Mouse (Mus musculus): ENCODE results near the gene Cntn5. TPM values are rescaled to one million over a fixed set of nuclear protein-coding genes. Genes with fewer than 3 reads are reported as not detected.
"Not testable (repeated sequence)": the region's sequence is repeated elsewhere in the genome, so short reads cannot be mapped to it uniquely, and the experiment has no call there.

The Cntn5 gene
- total RNA-seq, 2 experiments from 2014 or later, result 20.8 to 21.4 TPM

DNA sequence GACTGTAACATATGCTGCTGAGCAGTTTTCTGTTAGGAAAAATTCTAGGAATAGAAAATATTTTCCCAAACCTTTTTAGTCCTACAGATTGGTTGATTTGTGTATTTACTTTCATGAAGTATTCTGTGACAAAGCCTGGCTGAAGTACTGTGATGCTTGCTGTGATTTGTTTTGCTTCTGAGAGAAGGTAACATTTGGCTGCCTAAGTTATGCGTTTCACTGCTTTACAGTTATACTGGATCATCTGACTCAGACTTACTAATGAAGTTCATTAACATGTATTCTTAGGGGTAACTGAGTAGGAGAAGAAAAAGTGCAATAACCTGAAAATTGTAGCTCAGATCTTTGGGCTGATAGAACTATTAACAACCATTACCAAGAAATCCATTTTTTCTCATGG, 245.1 kb downstream of the Cntn5 start:
- intact Hi-C loops (cut with DNase I), result no loop called here
- DNase-seq (ENCODE audit: low spot score in 2 of 2), result no peak

GRCm38 (mm10) chr9:10658086-10658485, 246.5 kb downstream of the Cntn5 start:
- intact Hi-C loops (cut with DNase I), result no loop called here
- no peak for DNase-seq (ENCODE audit: low spot score in 2 of 2)

DNA sequence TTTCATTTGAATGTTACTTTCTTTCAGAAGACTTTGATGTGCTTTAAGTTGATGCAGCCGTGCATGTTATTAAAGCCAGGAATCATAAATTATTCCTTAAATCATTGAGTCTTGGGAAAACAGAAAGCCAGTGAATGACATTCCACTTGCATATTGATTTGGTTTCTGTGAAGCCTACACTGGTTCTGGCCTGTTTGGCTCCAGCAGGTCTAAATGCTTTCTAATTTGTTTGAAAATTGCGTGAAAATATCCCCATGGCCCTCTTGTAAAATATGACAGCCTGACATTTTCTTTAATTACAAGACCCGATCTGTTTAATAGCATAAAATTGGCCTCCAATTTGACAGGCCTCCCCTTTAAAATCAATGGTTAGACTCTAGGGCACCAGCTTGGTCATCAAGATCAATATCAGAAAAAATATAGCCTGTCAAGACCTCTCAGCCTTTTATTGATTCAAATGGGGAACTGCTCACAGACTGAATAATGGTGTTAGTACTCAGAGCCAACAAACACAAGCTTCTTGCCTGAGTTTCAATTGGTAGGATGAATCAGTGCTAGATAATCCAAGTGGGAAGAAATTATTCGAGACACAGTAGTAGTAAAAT, 247.3 kb downstream of the Cntn5 start:
- intact Hi-C loops (cut with DNase I), result no loop called here
- DNase-seq (ENCODE audit: low spot score in 2 of 2), result no peak

DNA sequence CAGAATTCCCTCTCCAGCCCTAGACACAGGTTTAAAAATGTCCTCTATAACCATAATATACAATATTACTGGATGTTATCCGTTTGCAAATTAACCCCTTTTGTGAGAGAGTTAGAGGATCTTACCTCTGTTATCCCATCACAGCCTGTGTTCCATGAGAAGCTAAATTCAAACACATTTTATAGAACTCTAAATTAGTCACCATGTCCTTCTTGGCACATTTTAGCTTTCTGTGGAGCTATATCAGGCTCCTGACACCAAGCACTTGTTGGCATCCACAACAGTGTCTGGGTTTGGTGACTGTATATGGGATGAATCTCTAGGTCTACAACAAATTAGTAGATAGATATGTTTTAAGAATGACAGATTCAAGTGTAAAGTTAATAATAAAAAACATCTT, 253.9 kb downstream of the Cntn5 start:
- peak in 1 of 2 experiments; percentile 64 for DNase-seq (ENCODE audit: low spot score in 2 of 2)
- intact Hi-C loops (cut with DNase I), result no loop called here

DNA sequence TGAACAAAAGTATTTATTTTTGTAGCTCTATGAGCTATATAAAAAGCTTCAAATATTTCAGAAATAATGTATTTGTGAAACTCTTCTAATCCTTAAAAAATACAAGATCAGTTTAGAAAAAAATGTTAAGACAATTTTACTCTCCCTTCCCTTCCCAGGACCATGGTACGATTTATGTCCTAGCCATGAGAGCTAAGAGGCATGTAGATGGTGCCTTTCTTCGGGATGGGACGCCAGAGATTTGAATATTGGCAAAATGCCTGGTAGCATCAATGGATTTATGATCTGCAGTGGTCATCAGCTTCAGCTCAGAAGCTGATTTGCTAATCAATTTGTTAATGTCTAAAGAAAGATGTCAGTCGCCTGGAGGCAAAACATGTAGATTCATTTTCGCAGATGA, 258.6 kb downstream of the Cntn5 start:
- intact Hi-C loops (cut with DNase I), result no loop called here
- no peak for DNase-seq (ENCODE audit: low spot score in 2 of 2)

GRCm38 (mm10) chr9:10645045-10645830, 259.3 kb downstream of the Cntn5 start:
- no peak for DNase-seq (ENCODE audit: low spot score in 2 of 2)
- intact Hi-C loops (cut with DNase I), result no loop called here

GRCm38 (mm10) chr9:10618036-10618435, 286.5 kb downstream of the Cntn5 start:
- intact Hi-C loops (cut with DNase I), result no loop called here
- peak in 1 of 2 experiments; percentile 12 for DNase-seq (ENCODE audit: low spot score in 2 of 2)

- no peak for DNase-seq (ENCODE audit: low spot score in 2 of 2)
Observed at GRCm38 (mm10) chr9:10575346-10576241, 329.0 kb downstream of the Cntn5 start.

GRCm38 (mm10) chr9:10569830-10570229, 334.7 kb downstream of the Cntn5 start:
- no peak for DNase-seq (ENCODE audit: low spot score in 2 of 2)
- intact Hi-C loops (cut with DNase I), result no loop called here

More at GRCm38 (mm10) chr9:10575346-10576241, 329.0 kb downstream of the Cntn5 start:
- intact Hi-C loops (cut with DNase I), result no loop called here

DNA sequence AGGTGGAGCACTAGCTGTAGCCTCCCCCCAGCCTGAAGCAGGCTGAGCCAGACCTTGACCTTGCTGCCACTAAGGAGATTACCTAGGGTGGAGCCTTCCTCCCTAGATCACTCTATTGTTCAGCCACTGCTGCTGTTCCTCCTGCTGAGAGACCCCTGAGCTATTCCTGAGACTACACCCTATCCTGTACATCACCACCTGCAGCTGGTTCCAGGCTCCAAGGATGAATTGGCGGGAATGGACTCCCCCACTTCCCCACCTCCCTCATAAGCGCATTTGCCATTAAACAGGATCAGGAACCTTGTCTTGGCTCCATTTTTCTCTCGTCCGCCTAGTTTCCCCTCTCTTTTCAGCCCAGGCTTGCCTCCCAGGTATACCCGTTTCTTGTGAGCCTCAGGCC, 363.7 kb downstream of the Cntn5 start:
- DNase-seq (ENCODE audit: low spot score in 2 of 2); intact Hi-C loops (cut with DNase I): not testable (repeated sequence)

DNA sequence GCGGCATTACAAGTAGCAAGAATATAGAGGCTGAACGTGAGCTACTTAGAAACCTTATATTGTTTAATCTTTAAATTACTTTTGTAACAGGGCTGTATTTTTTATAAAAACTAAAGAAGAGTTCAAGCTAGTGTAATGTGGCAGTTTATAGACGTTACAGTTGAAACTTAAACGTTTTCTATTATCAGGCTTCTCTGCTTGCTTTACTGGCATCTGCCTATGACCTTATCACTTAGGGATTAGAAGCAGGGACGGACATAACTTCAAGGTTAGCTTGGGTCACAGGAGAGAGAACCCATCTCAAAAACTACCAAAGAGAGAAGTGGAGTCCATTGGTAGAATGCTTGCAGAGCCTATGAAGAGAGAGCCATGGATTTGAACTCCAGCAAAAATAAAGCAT, 372.3 kb downstream of the Cntn5 start:
- no peak for DNase-seq (ENCODE audit: low spot score in 2 of 2)
- intact Hi-C loops (cut with DNase I), result no loop called here

- no peak for DNase-seq (ENCODE audit: low spot score in 2 of 2)
- intact Hi-C loops (cut with DNase I), result no loop called here
Observed at GRCm38 (mm10) chr9:10531087-10531486, 373.5 kb downstream of the Cntn5 start.

- intact Hi-C loops (cut with DNase I), result no loop called here
Observed at GRCm38 (mm10) chr9:10529528-10529927, 375.0 kb downstream of the Cntn5 start.

DNA sequence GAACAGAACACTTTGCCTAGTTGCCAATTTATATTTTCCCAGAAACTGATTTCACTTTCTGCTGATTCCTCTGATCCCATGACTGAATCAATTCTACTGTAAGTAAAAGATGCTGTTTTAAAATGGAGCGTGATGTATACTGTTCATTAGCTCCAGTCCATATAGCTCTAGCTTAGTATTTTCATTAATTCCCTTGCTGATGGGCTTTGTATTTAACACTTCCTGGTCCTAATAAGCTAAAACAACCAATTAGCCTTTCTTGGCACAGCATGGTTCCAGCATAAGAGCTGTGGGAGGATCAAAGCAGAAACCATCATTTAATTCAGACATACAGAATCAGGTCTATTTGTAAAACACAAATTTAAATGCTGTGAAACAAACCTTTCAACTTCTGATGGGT, 375.5 kb downstream of the Cntn5 start:
- intact Hi-C loops (cut with DNase I), result no loop called here
- no peak for DNase-seq (ENCODE audit: low spot score in 2 of 2)

More at GRCm38 (mm10) chr9:10529528-10529927, 375.0 kb downstream of the Cntn5 start:
- DNase-seq (ENCODE audit: low spot score in 2 of 2), result no peak

GRCm38 (mm10) chr9:10528692-10529091, 375.9 kb downstream of the Cntn5 start:
- no peak for DNase-seq (ENCODE audit: low spot score in 2 of 2)
- intact Hi-C loops (cut with DNase I), result no loop called here

DNA sequence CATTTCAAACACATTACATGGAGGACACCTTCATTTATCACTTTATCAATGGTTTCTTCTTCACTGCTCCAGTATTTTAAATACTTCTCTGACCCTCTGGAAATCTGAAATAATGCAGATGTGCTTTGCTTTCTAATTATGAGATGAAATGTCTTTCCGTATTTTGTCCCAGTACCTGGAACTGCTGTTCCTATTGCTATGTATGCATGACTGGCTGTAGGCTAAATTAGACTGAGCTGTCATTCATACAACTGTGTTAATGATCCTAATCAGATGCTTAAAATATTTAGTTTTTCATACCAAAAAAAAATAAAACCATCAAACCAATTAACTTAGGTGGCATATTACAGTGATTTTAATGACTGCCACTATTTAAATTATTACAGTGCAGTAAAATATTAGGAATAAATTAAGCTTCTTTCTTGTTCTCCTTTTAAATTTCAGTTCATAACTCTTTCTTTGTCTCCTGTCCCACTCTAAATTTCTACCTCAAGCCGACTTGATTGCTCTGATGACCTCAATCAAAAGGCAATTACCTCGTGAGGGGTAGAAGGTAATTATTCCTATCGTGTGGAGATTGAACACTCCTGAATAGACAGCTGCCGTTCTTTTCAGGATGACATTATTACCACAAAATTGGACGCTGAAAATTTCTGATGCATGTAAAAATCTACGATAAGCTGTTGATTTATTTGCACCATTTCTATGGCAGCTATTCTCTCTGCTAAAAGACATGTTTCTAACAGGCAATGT, 378.5 kb downstream of the Cntn5 start:
- intact Hi-C loops (cut with DNase I), result no loop called here
- no peak for DNase-seq (ENCODE audit: low spot score in 2 of 2)

DNA sequence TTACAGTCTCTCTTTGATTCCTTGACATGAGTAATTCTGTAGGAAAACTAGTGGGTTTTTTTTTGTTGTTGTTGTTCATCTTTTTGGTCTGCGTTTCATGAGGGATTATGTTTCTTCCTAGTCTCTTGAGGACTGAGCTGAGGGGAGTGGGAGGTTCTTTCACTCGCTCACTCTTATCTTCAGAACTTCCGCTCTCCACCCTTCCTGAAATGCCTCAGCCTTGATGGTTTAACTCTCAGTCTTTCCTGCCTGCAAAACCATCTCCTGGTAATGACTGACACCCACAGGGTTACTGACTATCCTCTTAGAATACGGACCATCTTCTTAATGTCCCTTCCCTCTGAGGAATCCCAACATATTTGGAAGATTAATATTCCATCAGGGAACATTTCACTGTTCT, 382.0 kb downstream of the Cntn5 start:
- intact Hi-C loops (cut with DNase I), result no loop called here
- no peak for DNase-seq (ENCODE audit: low spot score in 2 of 2)

- DNase-seq (ENCODE audit: low spot score in 2 of 2), result no peak
- intact Hi-C loops (cut with DNase I), result no loop called here
Observed at GRCm38 (mm10) chr9:10521054-10521453, 383.5 kb downstream of the Cntn5 start.

DNA sequence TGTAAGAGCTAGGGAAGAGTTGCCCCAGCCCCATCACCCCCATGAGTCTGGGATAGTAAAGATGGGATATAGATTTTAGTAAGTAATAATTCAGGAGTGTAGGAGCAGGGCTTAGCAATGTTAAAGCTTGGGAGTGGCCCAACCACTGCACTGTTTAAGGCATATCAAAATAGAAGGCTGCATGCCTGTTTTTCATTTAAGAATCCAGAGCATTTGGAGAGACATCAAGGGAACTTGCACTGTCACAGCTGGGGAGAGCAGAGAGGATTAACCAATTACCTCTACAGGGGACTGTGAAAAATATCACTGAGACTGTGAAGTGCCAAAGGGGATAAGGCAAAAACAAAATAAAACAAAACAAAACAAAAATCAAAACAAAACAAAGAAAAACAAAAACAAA, 412.3 kb downstream of the Cntn5 start:
- intact Hi-C loops (cut with DNase I), result no loop called here
- DNase-seq (ENCODE audit: low spot score in 2 of 2), result no peak

Data from left cerebral cortex, postnatal 25 days (tissue).